Mouse (Mus musculus): Measurements from ENCODE around the gene Tex2. TPM values are rescaled to one million over a fixed set of nuclear protein-coding genes. Genes with fewer than 3 reads are reported as not detected.

Tex2 gene
- polyA plus RNA-seq, 1 experiment from 2014 or later = 12.2 TPM

- no peak for ATAC-seq (ENCODE audit: low read depth)
- peaks cover 13% of the 10 kb centered on the region for H3K4me1 ChIP-seq (ENCODE audit: control insufficient read depth, low read depth, low read length)
- no peak overlapping the region for H3K4me2 ChIP-seq (ENCODE audit: low read depth, low read length)
- no peaks in the 10 kb centered on the region for H3K27me3 ChIP-seq (ENCODE audit: control insufficient read depth, insufficient read depth, low read depth, low read length)
- H3K9ac ChIP-seq (ENCODE audit: low read depth, low read length) = no peak overlapping the region
- peaks cover 10% of the 10 kb centered on the region for H3K36me3 ChIP-seq (ENCODE audit: control insufficient read depth, insufficient read depth)
- 76% methylated on average over 9 of the region's 9 CpGs for WGBS (ENCODE audit: insufficient replicate concordance)
- H3K27ac ChIP-seq (ENCODE audit: low read length) = no peak overlapping the region
- no peaks in the 10 kb centered on the region for H3K9me3 ChIP-seq (replicated peaks; ENCODE audit: control insufficient read depth, low read length)
- no peak overlapping the region for H3K4me3 ChIP-seq (ENCODE audit: low read depth, low read length)
Observed at GRCm38 (mm10) chr11:106532248-106532790, 80.9 kb downstream of the Tex2 start.

- peaks cover 4% of the 10 kb centered on the region for H3K4me1 ChIP-seq (ENCODE audit: control insufficient read depth, low read depth, low read length)
- H3K36me3 ChIP-seq (ENCODE audit: control insufficient read depth, insufficient read depth) = peaks cover 10% of the 10 kb centered on the region
Observed at GRCm38 (mm10) chr11:106529786-106530185, 83.4 kb downstream of the Tex2 start.

GRCm38 (mm10) chr11:106529113-106529512, 84.1 kb downstream of the Tex2 start:
- H3K9ac ChIP-seq (ENCODE audit: low read depth, low read length) = no peak overlapping the region
- no peaks in the 10 kb centered on the region for H3K9me3 ChIP-seq (replicated peaks; ENCODE audit: control insufficient read depth, low read length)
- no peaks in the 10 kb centered on the region for H3K27me3 ChIP-seq (ENCODE audit: control insufficient read depth, insufficient read depth, low read depth, low read length)
- no peak overlapping the region for H3K4me3 ChIP-seq (ENCODE audit: low read depth, low read length)
- WGBS (ENCODE audit: insufficient replicate concordance) = 91% methylated on average over 4 of the region's 4 CpGs
- no peak overlapping the region for H3K4me2 ChIP-seq (ENCODE audit: low read depth, low read length)
- ATAC-seq (ENCODE audit: low read depth) = no peak
- H3K36me3 ChIP-seq (ENCODE audit: control insufficient read depth, insufficient read depth) = peaks cover 10% of the 10 kb centered on the region
- H3K27ac ChIP-seq (ENCODE audit: low read length) = no peak overlapping the region; the same call in 1 of the 2 replicates
- peaks cover 4% of the 10 kb centered on the region for H3K4me1 ChIP-seq (ENCODE audit: control insufficient read depth, low read depth, low read length)

More at GRCm38 (mm10) chr11:106529786-106530185, 83.4 kb downstream of the Tex2 start:
- peak; percentile 23; the same call in 1 of the 2 replicates for ATAC-seq (ENCODE audit: low read depth)
- WGBS (ENCODE audit: insufficient replicate concordance) = 64% methylated on average over 5 of the region's 5 CpGs
- no peak overlapping the region for H3K4me2 ChIP-seq (ENCODE audit: low read depth, low read length)
- H3K9ac ChIP-seq (ENCODE audit: low read depth, low read length) = no peak overlapping the region
- H3K27me3 ChIP-seq (ENCODE audit: control insufficient read depth, insufficient read depth, low read depth, low read length) = no peaks in the 10 kb centered on the region
- H3K4me3 ChIP-seq (ENCODE audit: low read depth, low read length) = no peak overlapping the region
- peak overlapping the region; percentile 54; the same call in 1 of the 2 replicates for H3K27ac ChIP-seq (ENCODE audit: low read length)
- H3K9me3 ChIP-seq (replicated peaks; ENCODE audit: control insufficient read depth, low read length) = no peaks in the 10 kb centered on the region

GRCm38 (mm10) chr11:106527926-106528325, 85.3 kb downstream of the Tex2 start:
- WGBS (ENCODE audit: insufficient replicate concordance) = 38% methylated on average over 1 of the region's 1 CpGs
- peaks cover 6% of the 10 kb centered on the region for H3K36me3 ChIP-seq (ENCODE audit: control insufficient read depth, insufficient read depth)
- no peak for ATAC-seq (ENCODE audit: low read depth)
- H3K27ac ChIP-seq (ENCODE audit: low read length) = no peak overlapping the region
- peaks cover 4% of the 10 kb centered on the region for H3K4me1 ChIP-seq (ENCODE audit: control insufficient read depth, low read depth, low read length)
- no peak overlapping the region for H3K4me2 ChIP-seq (ENCODE audit: low read depth, low read length)
- no peaks in the 10 kb centered on the region for H3K9me3 ChIP-seq (replicated peaks; ENCODE audit: control insufficient read depth, low read length)
- no peaks in the 10 kb centered on the region for H3K27me3 ChIP-seq (ENCODE audit: control insufficient read depth, insufficient read depth, low read depth, low read length)
- H3K9ac ChIP-seq (ENCODE audit: low read depth, low read length) = no peak overlapping the region
- no peak overlapping the region for H3K4me3 ChIP-seq (ENCODE audit: low read depth, low read length)

GRCm38 (mm10) chr11:106527147-106527821, 85.9 kb downstream of the Tex2 start:
- Histone ChIP-seq H3K4me3 (ENCODE audit: low read depth, low read length) (no peak overlapping the region), H3K36me3 (ENCODE audit: control insufficient read depth, insufficient read depth) (peaks cover 6% of the 10 kb centered on the region), H3K4me1 (ENCODE audit: control insufficient read depth, low read depth, low read length) (peaks cover 4% of the 10 kb centered on the region), H3K27ac (ENCODE audit: low read length) (peak overlapping the region; percentile 4; the same call in 1 of the 2 replicates), H3K9me3 (replicated peaks; ENCODE audit: control insufficient read depth, low read length) (no peaks in the 10 kb centered on the region), H3K4me2 (ENCODE audit: low read depth, low read length) (no peak overlapping the region), H3K9ac (ENCODE audit: low read depth, low read length) (no peak overlapping the region), H3K27me3 (ENCODE audit: control insufficient read depth, insufficient read depth, low read depth, low read length) (no peaks in the 10 kb centered on the region)
- ATAC-seq (ENCODE audit: low read depth) = peak; percentile 66
- WGBS (ENCODE audit: insufficient replicate concordance) = 68% methylated on average over 10 of the region's 10 CpGs

GRCm38 (mm10) chr11:106522538-106522937, 90.7 kb downstream of the Tex2 start:
- Histone ChIP-seq H3K4me3 (ENCODE audit: low read depth, low read length) (no peak overlapping the region), H3K4me1 (ENCODE audit: control insufficient read depth, low read depth, low read length) (no peaks in the 10 kb centered on the region; the same call in 1 of the 2 replicates), H3K27ac (ENCODE audit: low read length) (no peak overlapping the region), H3K9me3 (replicated peaks; ENCODE audit: control insufficient read depth, low read length) (no peaks in the 10 kb centered on the region), H3K9ac (ENCODE audit: low read depth, low read length) (no peak overlapping the region), H3K27me3 (ENCODE audit: control insufficient read depth, insufficient read depth, low read depth, low read length) (no peaks in the 10 kb centered on the region), H3K36me3 (ENCODE audit: control insufficient read depth, insufficient read depth) (no peaks in the 10 kb centered on the region), H3K4me2 (ENCODE audit: low read depth, low read length) (no peak overlapping the region)
- 62% methylated on average over 3 of the region's 3 CpGs for WGBS (ENCODE audit: insufficient replicate concordance)
- ATAC-seq (ENCODE audit: low read depth) = no peak

GRCm38 (mm10) chr11:106521612-106522011, 91.6 kb downstream of the Tex2 start:
- Histone ChIP-seq H3K27me3 (ENCODE audit: control insufficient read depth, insufficient read depth, low read depth, low read length) (no peaks in the 10 kb centered on the region), H3K4me1 (ENCODE audit: control insufficient read depth, low read depth, low read length) (no peaks in the 10 kb centered on the region), H3K4me2 (ENCODE audit: low read depth, low read length) (no peak overlapping the region), H3K4me3 (ENCODE audit: low read depth, low read length) (no peak overlapping the region), H3K27ac (ENCODE audit: low read length) (no peak overlapping the region), H3K9ac (ENCODE audit: low read depth, low read length) (no peak overlapping the region), H3K9me3 (replicated peaks; ENCODE audit: control insufficient read depth, low read length) (no peaks in the 10 kb centered on the region), H3K36me3 (ENCODE audit: control insufficient read depth, insufficient read depth) (no peaks in the 10 kb centered on the region)
- ATAC-seq (ENCODE audit: low read depth) = no peak
- 61% methylated on average over 4 of the region's 4 CpGs for WGBS (ENCODE audit: insufficient replicate concordance)

GRCm38 (mm10) chr11:106520404-106520803, 92.8 kb downstream of the Tex2 start:
- Histone ChIP-seq H3K27ac (ENCODE audit: low read length) (no peak overlapping the region), H3K27me3 (ENCODE audit: control insufficient read depth, insufficient read depth, low read depth, low read length) (no peaks in the 10 kb centered on the region), H3K4me1 (ENCODE audit: control insufficient read depth, low read depth, low read length) (no peaks in the 10 kb centered on the region; the same call in 1 of the 2 replicates), H3K4me3 (ENCODE audit: low read depth, low read length) (no peak overlapping the region), H3K4me2 (ENCODE audit: low read depth, low read length) (no peak overlapping the region), H3K9ac (ENCODE audit: low read depth, low read length) (no peak overlapping the region), H3K9me3 (replicated peaks; ENCODE audit: control insufficient read depth, low read length) (no peaks in the 10 kb centered on the region), H3K36me3 (ENCODE audit: control insufficient read depth, insufficient read depth) (no peaks in the 10 kb centered on the region)
- WGBS (ENCODE audit: insufficient replicate concordance) = 75% methylated on average over 3 of the region's 3 CpGs
- no peak for ATAC-seq (ENCODE audit: low read depth)

GRCm38 (mm10) chr11:106519519-106519918, 93.7 kb downstream of the Tex2 start:
- H3K36me3 ChIP-seq (ENCODE audit: control insufficient read depth, insufficient read depth) = no peaks in the 10 kb centered on the region
- 75% methylated on average over 4 of the region's 4 CpGs for WGBS (ENCODE audit: insufficient replicate concordance)
- H3K4me3 ChIP-seq (ENCODE audit: low read depth, low read length) = no peak overlapping the region
- H3K9me3 ChIP-seq (replicated peaks; ENCODE audit: control insufficient read depth, low read length) = no peaks in the 10 kb centered on the region
- peaks cover 6% of the 10 kb centered on the region for H3K4me1 ChIP-seq (ENCODE audit: control insufficient read depth, low read depth, low read length)
- no peak overlapping the region for H3K4me2 ChIP-seq (ENCODE audit: low read depth, low read length)
- H3K27me3 ChIP-seq (ENCODE audit: control insufficient read depth, insufficient read depth, low read depth, low read length) = no peaks in the 10 kb centered on the region
- H3K27ac ChIP-seq (ENCODE audit: low read length) = no peak overlapping the region
- no peak for ATAC-seq (ENCODE audit: low read depth)
- no peak overlapping the region for H3K9ac ChIP-seq (ENCODE audit: low read depth, low read length)
